Mouse (Mus musculus): ENCODE data around the gene Ascc1.

DNA sequence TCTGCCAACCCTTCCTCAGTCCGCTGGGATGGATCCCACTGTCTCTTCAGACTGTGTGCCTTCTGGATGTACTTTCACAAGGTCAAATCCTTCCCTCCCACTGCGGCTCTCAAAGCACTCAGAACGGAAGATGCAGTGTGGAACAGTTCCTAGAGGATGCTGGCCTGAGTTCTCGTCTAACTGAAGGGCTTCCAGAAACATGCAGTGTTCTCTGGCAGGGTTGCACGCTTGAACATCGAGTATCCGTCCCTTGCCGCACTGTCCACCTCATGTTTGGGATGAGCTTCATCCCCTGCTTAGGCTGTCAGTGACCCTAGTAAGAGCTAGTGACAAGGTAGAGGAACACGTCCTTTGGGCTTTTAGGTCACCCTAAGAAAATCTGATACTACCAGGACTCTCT is 94.5 kb downstream of the Ascc1 start:
- TF ChIP-seq CTCF (IDR thresholded peaks at IDR 0.05; ENCODE audit: extremely low read depth, insufficient read depth, insufficient read length, insufficient replicate concordance) (no peak), POLR2A (IDR thresholded peaks at IDR 0.05; ENCODE audit: low read depth, low read length) (no peak)

Measured in spleen, adult 2 months (tissue).